In genomic region chr4:119303291-119303690, GRCm38 (mm10) we compare ENCODE assay signal across 26 mouse cellular contexts. TPM values are rescaled to one million over a fixed set of nuclear protein-coding genes. Genes with fewer than 3 reads are reported as not detected.
DNase-seq lines count a peak whose midpoint lies in the region; ATAC-seq and TF ChIP-seq lines count a peak whose summit lies in the region.
"Had no signal": no experiment of that assay in that cellular context is flagged by ENCODE, and none has a peak within 500 bp of the region (broad histone marks: within the 10 kb centered on the region; RNA-seq: fewer than 3 reads in every experiment).

No protein-coding gene starts in this region.

- no peak for TF ChIP-seq POLR2A in kidney, adult 2 months (IDR thresholded peaks at IDR 0.05; ENCODE audit: low read depth, low read length)

- no peaks in the 10 kb centered on the region for H3K9me3 ChIP-seq in megakaryocyte, embryonic 14.5 days
- H3K9me3 ChIP-seq: forebrain, embryonic 10.5 days; forebrain, embryonic 13.5 days; heart, embryonic 10.5 days; heart, embryonic 13.5 days had no signal

- ATAC-seq in megakaryocyte, adult 5-6 weeks (ENCODE audit: poor library complexity, severe bottlenecking): no peak
- ATAC-seq: forebrain, embryonic 13.5 days; forebrain, embryonic 16.5 days; hindbrain, postnatal 0 days; Patski had no signal

- H3K27me3 ChIP-seq in kidney, adult 2 months (replicated peaks; ENCODE audit: control insufficient read depth, insufficient read depth, low read length): no peaks in the 10 kb centered on the region
- H3K27me3 ChIP-seq in megakaryocyte, embryonic 14.5 days (replicated peaks): no peaks in the 10 kb centered on the region
- H3K27me3 ChIP-seq: forebrain, embryonic 13.5 days; heart, embryonic 13.5 days; Patski had no signal

- TF ChIP-seq CTCF in kidney, adult 2 months (conservative IDR thresholded peaks at IDR 0.05; ENCODE audit: insufficient read depth, insufficient read length, low read depth, low read length): no peak

- peak; percentile 13 for DNase-seq in adrenal gland, adult 2 months
- DNase-seq in adrenal gland, postnatal 25 days: no peak
- DNase-seq in kidney, adult 2 months: peak; percentile 61
- no peak for DNase-seq in kidney, postnatal 10 days
- DNase-seq: adrenal gland, postnatal 14 days; cerebellum, adult 18-20 months; cerebellum, adult 9-10 months; cerebellum, postnatal 14 days; gastrocnemius, postnatal 10 days; gastrocnemius, postnatal 36 days; heart, adult 2 months; heart, postnatal 14 days; heart, postnatal 4 days had no signal

- H3K4me1 ChIP-seq in kidney, adult 2 months (ENCODE audit: control insufficient read depth, insufficient read depth, low read length): peaks cover 27% of the 10 kb centered on the region
- H3K4me1 ChIP-seq in megakaryocyte, embryonic 14.5 days: peaks cover 59% of the 10 kb centered on the region
- H3K4me1 ChIP-seq: forebrain, embryonic 10.5 days; forebrain, embryonic 13.5 days; heart, embryonic 10.5 days; heart, embryonic 13.5 days had no signal

- no peak overlapping the region for H3K4me3 ChIP-seq in kidney, adult 2 months (ENCODE audit: insufficient read depth, low read depth, low read length)
- peak overlapping the region; percentile 38 for H3K4me3 ChIP-seq in megakaryocyte, embryonic 14.5 days (replicated peaks)
- H3K4me3 ChIP-seq: forebrain, embryonic 10.5 days; forebrain, embryonic 13.5 days; heart, adult 2 months; heart, embryonic 10.5 days; heart, embryonic 13.5 days had no signal

- peak overlapping the region; percentile 64 for H3K27ac ChIP-seq in kidney, adult 2 months (ENCODE audit: insufficient read depth, low read depth, low read length)
- H3K27ac ChIP-seq: forebrain, embryonic 10.5 days; forebrain, embryonic 13.5 days; heart, adult 2 months; heart, embryonic 10.5 days; heart, embryonic 13.5 days; hindbrain, embryonic 14.5 days; hindbrain, postnatal 0 days had no signal

- H3K36me3 ChIP-seq in kidney, adult 2 months (ENCODE audit: control insufficient read depth, insufficient read depth, low read length): no peaks in the 10 kb centered on the region
- peaks cover 36% of the 10 kb centered on the region for H3K36me3 ChIP-seq in megakaryocyte, embryonic 14.5 days (replicated peaks; ENCODE audit: low read length)

- WGBS in kidney, adult 2 months: 69% methylated on average over 8 of the region's 8 CpGs

RNA-seq across cellular contexts. Expression of gene Ybx1, which starts 8.9 kb away (rescaled TPM):
- 100 to 1,000 TPM; 692 to 835 TPM for total RNA-seq in adrenal gland, adult 2 months (2021)
- polyA plus RNA-seq in adrenal gland, adult 2 months (2012; rRNA removed): 323 and 336 TPM in 2 replicates
- 585 and 731 TPM in 2 replicates for total RNA-seq in adrenal gland, postnatal 25 days (2021)
- 202 and 242 TPM in 2 replicates for polyA plus RNA-seq in kidney, adult 2 months (2012; rRNA removed)
- 965 and 1,779 TPM in 2 replicates for polyA plus RNA-seq in megakaryocyte, embryonic 14.5 days (2012; ENCODE audit: insufficient read depth, low replicate concordance)
- total RNA-seq in megakaryocyte, adult 5-6 weeks (2015): 721 and 749 TPM in 2 replicates
- 791 and 811 TPM in 2 replicates for total RNA-seq in megakaryocyte, adult 5-6 weeks (2017)

RNA-seq across cellular contexts. Expression of gene Ppih, which starts 17.1 kb away (rescaled TPM):
- total RNA-seq in adrenal gland, adult 2 months (2021): 10 to 100 TPM; 15.9 to 23.7 TPM
- 1.8 and 1.9 TPM in 2 replicates for polyA plus RNA-seq in adrenal gland, adult 2 months (2012; rRNA removed)
- 14.1 and 26.4 TPM in 2 replicates for total RNA-seq in adrenal gland, postnatal 25 days (2021)
- polyA plus RNA-seq in kidney, adult 2 months (2012; rRNA removed): 7.1 and 11.2 TPM in 2 replicates
- 1.7 TPM in 1 of 2 replicates, not detected in the other for polyA plus RNA-seq in megakaryocyte, embryonic 14.5 days (2012; ENCODE audit: insufficient read depth, low replicate concordance)
- 84.7 and 92.6 TPM in 2 replicates for total RNA-seq in megakaryocyte, adult 5-6 weeks (2015)
- total RNA-seq in megakaryocyte, adult 5-6 weeks (2017): 87.4 and 98.8 TPM in 2 replicates

RNA-seq across cellular contexts. Expression of gene Cldn19, which starts 48.1 kb away (rescaled TPM):
- under 1 TPM in 1 of 2 experiments, not detected in 1; 0.24 TPM for total RNA-seq in adrenal gland, adult 2 months (2021)
- polyA plus RNA-seq in adrenal gland, adult 2 months (2012; rRNA removed): 0.06 and 0.35 TPM in 2 replicates
- total RNA-seq in adrenal gland, postnatal 25 days (2021): 0.21 TPM in 1 of 2 replicates, not detected in the other
- 83.6 and 95.0 TPM in 2 replicates for polyA plus RNA-seq in kidney, adult 2 months (2012; rRNA removed)
- polyA plus RNA-seq in megakaryocyte, embryonic 14.5 days (2012; ENCODE audit: insufficient read depth, low replicate concordance): not detected in 2 replicates
- total RNA-seq in megakaryocyte, adult 5-6 weeks (2015): not detected in 2 replicates
- total RNA-seq in megakaryocyte, adult 5-6 weeks (2017): not detected in 2 replicates
- total RNA-seq: granulocyte monocyte progenitor cell, adult 5-6 weeks; heart, adult 2 months had no signal
- polyA plus RNA-seq: embryonic facial prominence, embryonic 11.5 days; heart, embryonic 10.5 days; heart, embryonic 13.5 days; heart, embryonic 16.5 days had no signal

Comparison
In these comparisons a context has a peak if more than half of its experiments do, and no peak if none do; other contexts are left out.
1. DNase-seq: peak in adrenal gland, adult 2 months (single experiment) and kidney, adult 2 months (single experiment); none in adrenal gland, postnatal 25 days (single experiment) and kidney, postnatal 10 days (single experiment).